Mouse (Mus musculus) myocyte (in vitro differentiated cells): Measurements from ENCODE around the gene Itpk1.

ENCODE experiments used
- POLR2A ChIP-seq: IDR thresholded peaks from one replicate; pipeline ENCODE4 v1.6.1; 2011; ENCODE audit warnings: low read depth, mild to moderate bottlenecking, control low read depth, moderate library complexity; ENCODE audit not compliant: insufficient read length
- POLR2AphosphoS2 ChIP-seq: IDR thresholded peaks from one replicate; pipeline ENCODE4 v1.6.1; 2011; ENCODE audit warnings: low read depth, control low read depth; ENCODE audit not compliant: insufficient read length

- TF ChIP-seq POLR2A (no peak), POLR2AphosphoS2 (no peak)
These were observed 150.9 kb downstream of the Itpk1 start for GRCm38 (mm10) chr12:102553705-102554275.
